Mouse (Mus musculus): ENCODE results near the gene Tbc1d4.

The Tbc1d4 gene

DNA sequence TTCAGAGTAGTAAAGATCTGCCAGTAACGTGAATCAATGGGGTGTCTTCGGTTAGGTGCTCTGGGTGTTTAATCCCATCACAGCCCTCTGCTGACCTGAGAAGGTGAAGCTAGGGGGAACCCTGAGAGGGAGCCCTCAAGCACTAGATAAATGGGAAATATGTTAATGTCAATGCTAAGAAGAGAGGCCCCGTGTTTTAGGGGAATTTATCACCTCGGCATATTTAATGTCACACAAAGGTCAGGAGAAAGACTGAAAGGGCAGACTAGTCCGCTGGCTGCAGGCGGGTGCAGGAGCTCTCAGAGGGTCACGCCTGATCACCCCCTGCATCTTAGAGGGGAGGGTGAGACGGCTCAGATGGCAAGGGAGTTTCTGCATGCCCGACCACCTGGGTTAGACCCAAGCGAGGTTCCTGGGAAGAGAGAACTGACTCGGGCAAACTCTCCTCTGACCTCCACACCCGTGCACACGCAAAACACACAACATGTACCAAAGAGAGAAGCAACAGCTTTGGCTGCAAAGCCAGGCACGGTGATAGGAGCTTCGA lies 120.7 kb downstream of the Tbc1d4 start:
- no peak for DNase-seq

DNA sequence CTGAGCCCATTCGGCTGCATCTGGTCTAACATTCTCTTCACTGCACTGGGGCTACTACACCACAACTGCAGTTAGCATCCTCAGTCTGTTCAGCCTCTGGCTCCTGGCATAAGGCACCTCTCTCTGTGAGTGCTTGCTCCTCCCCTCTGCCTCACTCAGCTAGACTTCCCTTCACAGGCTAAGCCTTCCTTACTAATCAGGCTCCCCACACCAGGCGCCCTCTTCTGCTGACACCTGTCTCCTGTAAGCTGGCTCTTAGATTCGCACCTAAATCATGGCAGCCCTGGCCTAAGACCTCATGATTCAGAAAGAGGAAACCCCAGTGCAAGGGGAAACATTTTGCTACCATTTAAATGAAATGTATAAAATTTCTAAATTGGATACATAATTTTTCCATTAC lies 122.4 kb downstream of the Tbc1d4 start:
- DNase-seq, result no peak

GRCm38 (mm10) chr14:101483230-101483629 lies 125.8 kb downstream of the Tbc1d4 start:
- no peak for DNase-seq

DNA sequence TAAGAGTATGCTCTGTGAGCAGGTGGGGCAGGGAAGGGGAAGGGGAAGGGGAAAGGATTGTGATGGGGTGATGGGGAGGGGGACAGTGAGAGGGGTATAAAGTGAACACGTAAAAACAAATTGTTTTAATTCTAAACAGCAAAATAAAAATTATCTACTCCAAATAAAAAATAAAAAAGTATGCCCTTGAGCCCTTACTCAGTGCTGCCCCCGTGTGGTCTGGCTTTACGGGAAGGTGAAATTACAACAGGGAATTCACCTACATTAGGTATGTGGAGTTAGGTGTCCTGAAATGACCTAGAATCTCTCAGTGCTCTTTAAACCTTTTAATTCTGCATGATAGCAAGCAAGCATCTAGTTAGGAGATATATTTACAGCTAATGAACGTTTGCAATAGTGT lies 126.7 kb downstream of the Tbc1d4 start:
- DNase-seq, result peak; percentile 33

- no peak for DNase-seq
These were observed 127.8 kb downstream of the Tbc1d4 start for GRCm38 (mm10) chr14:101481165-101481564.

GRCm38 (mm10) chr14:101480541-101480940 lies 128.4 kb downstream of the Tbc1d4 start:
- no peak for DNase-seq

- no peak for DNase-seq
These were observed 131.2 kb downstream of the Tbc1d4 start for GRCm38 (mm10) chr14:101477827-101478220.

- peak; percentile 68 for DNase-seq
These were observed 131.7 kb downstream of the Tbc1d4 start for GRCm38 (mm10) chr14:101477081-101477826.

DNA sequence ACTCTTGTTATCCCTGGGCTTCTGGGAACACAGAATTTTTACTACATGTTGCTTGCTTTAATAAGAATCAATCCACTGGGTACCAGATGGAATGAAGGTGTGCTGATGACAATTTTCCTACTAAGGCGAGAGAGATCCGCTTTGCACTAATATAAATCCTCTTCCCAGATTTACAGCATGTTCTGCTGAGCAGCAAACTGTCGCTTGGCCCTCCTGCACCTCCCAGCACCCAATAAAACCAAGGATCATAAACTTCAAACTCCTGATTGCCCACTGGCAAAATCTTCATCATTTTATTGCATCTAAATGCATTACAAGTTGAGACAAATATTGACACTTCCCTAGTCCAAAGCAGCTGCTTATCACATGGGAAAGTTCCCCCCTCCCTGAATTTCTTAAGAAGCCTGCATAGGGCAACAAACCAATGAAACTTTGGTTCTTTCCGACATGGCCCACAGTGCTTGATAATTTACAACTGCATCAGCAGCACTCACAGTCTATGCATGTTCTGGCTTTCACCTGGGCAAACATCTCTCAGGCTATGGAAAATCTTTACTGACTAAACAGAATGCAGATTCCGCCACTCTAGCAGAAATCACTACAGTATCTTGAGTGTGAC lies 139.4 kb downstream of the Tbc1d4 start:
- no peak for DNase-seq

GRCm38 (mm10) chr14:101468143-101468542 lies 140.8 kb downstream of the Tbc1d4 start:
- DNase-seq, result no peak

GRCm38 (mm10) chr14:101467532-101467931 lies 141.5 kb downstream of the Tbc1d4 start:
- DNase-seq, result no peak

DNA sequence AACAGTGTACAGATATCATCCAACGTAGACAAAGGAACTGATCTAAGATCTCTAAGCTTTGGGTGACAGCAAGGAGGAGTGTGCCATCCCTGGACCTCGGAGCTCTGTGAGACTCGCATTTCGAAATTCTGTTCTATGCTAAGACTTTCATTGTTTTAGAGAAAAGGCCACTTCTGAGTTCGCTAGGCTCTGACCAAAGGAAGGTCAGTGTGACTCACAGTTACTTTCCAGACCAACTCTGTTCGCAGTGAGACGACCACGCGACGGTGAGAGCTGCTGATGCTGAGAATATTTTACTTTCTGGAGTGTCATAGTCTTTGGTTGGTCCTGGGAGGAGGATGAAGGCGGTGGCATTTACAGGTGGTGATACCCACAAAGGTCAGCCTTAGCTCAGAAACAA lies 142.5 kb downstream of the Tbc1d4 start:
- DNase-seq, result no peak

DNA sequence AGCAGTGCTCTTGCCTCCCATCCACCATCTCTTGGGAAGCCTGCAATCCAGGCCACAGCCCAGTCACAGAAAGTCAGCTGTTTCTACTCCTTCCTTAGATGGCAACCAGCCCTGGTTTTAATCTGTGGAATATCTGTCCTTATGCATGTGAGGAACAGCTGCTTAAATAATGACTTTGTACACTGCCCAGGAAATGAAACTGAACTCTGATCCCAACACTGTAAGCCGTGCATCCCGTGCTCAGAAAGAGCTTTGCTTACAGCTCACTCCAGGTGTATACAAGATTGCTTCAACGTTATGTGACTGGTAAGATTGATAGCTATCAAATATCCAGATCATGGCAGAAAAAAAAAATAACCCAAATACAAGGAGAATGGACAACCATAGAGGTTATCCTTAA lies 143.1 kb downstream of the Tbc1d4 start:
- DNase-seq, result no peak

DNA sequence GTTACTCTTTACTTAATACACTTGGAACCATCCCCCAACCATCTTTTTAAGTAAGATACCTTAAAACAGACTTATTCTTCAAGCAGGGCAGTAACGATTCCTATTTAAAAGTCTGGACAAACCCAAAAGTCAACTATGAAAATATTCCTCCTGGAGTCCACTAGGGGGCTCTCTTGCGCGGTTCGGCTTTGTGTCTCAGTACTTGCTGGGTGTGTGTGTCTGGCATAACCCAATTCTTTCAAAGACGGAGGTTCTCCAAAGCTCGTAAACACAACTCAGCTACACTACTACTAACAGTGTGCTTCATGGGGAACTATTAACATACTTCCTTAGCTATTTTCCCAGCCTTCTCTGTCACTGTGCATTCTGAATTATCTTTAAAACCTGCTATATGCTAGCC lies 148.2 kb downstream of the Tbc1d4 start:
- DNase-seq, result peak; percentile 73

DNA sequence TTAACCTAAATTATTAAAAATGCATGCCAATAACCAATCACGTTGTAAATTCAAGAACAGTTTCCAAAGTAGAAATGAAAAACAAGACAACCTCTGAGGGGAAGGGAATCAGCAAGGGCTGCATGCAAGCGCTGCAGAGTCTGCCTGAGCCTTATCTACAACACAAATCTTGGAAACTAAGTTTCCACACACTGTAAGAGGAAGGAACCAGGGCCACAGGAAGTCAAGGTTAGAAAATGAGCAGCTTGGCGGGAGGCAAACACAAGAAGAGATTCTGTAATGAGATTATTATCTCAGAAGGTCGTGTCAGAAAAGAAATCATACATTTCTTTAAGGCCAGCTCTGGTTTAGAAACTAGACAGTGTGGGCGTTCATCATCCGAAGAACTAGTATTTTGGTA lies 156.1 kb downstream of the Tbc1d4 start:
- no peak for DNase-seq

- DNase-seq, result no peak
These were observed 161.1 kb downstream of the Tbc1d4 start for GRCm38 (mm10) chr14:101447857-101448256.

DNA sequence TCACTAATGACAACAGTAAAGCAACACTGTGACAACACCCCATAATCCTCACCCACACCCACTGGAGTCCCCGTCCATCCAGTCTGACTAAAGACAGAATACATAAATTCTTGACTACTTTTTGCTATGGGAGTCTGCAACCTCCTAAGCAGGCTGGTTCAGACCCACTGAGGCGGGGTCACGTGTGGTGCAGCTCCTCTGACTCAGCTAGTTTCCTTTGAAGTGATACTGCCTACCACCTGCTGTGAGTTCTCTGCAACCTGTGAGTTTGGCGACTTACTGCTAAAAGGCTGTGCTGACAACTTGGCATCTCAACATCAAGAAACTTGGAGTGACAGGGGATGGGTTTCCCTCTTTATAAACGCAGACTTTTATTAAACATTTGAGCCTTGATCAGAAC lies 163.8 kb downstream of the Tbc1d4 start:
- DNase-seq, result no peak

GRCm38 (mm10) chr14:101437925-101438324 lies 171.1 kb downstream of the Tbc1d4 start:
- no peak for DNase-seq

GRCm38 (mm10) chr14:101430536-101430935 lies 178.5 kb downstream of the Tbc1d4 start:
- DNase-seq, result no peak

DNA sequence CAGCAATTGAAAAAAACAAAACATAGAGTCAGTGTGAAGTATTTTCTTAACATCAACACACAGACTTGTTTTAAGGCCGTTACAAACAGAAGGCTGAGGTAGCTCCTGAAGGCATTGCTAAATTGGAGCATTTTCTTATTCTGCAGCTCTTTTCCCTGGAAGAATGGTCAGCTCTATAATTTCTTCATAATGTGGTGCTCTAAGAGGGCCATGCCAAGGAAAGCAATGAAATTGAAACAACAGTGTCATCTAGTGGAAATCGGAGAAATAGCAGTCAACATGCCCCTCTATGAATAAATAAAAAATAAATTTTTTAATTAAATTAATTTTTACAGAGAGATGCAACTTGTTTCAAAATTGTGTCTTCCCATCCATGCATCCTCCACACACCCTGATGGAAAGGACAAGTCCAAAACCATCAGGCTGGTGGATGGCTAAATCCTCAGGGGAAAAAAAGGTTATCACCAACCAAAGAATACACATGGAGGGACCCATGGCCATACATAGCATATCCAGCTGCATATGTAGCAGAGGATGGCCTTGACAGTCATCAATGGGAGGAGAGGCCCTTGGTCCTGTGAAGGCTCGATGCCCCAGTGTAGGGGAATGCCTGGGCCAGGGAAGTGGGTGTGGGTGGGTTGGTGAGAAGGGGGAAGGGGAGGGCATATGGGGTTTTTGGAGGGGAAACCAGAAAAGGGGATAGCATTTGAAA lies 180.0 kb downstream of the Tbc1d4 start:
- DNase-seq, result peak; percentile 10

DNA sequence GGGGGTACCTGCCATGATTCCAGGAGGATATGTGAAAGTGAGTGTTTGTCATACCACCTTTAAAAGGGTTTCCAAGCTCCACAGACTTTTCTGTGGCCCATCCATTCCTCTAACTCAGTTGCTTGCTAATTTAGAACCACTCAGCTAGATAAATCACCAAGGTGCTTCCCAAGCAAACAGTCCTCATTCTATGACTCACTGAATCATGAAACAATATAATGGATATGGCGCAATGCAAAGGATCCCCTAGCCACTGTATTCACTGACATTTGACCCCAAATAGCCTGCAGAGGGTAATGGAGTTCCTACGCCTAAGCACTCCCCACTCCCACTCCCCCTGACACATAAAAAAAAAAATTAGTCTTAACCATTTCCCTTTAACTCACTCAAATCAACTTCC lies 191.3 kb downstream of the Tbc1d4 start:
- DNase-seq, result no peak

All from kidney, postnatal 14 days (tissue).